Mouse (Mus musculus): ENCODE data around the gene Pkp1. TPM values are rescaled to one million over a fixed set of nuclear protein-coding genes. Genes with fewer than 3 reads are reported as not detected.
A peak's percentile ranks its signal among the peaks of the same experiment; 100 is the strongest.

Gene Pkp1
- polyA plus RNA-seq, 1 experiment from 2014 or later = not detected

DNA sequence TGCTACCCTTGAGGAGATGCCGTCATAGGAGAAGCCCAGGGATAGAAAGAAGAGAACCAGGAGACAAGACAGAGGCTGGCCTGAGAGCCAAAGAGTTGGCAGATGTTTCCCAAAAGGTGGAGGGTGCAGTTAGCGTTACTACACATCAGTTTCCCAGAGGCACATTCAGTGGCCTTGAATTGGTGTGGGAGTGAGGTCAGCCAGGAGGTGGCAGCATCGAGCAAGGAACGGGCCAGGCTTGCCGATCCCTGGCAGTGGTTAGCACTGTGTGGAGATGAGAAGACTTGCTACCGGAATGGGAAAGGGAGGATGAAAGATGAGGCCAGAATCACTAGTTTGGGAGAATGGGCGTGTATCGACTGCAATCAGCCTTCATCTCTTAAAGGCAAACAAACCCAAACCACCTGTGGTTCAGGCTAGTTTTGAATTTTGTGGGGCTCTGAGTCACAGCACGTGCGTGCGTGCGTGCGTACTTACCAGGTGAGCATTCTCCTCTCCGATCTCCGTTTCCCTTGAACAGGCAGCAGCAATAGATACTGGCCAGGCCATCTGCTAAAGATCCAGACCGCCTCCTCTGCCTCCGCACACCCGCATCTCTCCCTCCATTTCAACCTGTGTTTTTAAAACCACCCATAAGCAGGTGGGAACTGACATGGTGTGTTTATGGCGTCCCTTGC lies 53.4 kb downstream of the Pkp1 start:
- no peak overlapping the region for H3K27ac ChIP-seq
- WGBS = 54% methylated on average over 19 of the region's 19 CpGs
- H3K4me3 ChIP-seq = no peak overlapping the region
- H3K36me3 ChIP-seq = no peaks in the 10 kb centered on the region
- no peak overlapping the region for H3K9ac ChIP-seq
- peak; percentile 84 for ATAC-seq (ENCODE audit: low FRiP score)
- no peaks in the 10 kb centered on the region for H3K4me1 ChIP-seq (replicated peaks)
- no peak overlapping the region for H3K4me2 ChIP-seq
- H3K27me3 ChIP-seq = 0 out of 2 replicates have a peak, but pooled peaks cover 6% of the 10 kb centered on the region
- no peaks in the 10 kb centered on the region for H3K9me3 ChIP-seq

GRCm38 (mm10) chr1:135864830-135865229 lies 54.2 kb downstream of the Pkp1 start:
- no peak for ATAC-seq (ENCODE audit: low FRiP score)
- Histone ChIP-seq H3K4me2 (no peak overlapping the region), H3K27ac (no peak overlapping the region), H3K4me1 (replicated peaks) (no peaks in the 10 kb centered on the region), H3K9ac (no peak overlapping the region), H3K9me3 (no peaks in the 10 kb centered on the region), H3K36me3 (no peaks in the 10 kb centered on the region), H3K4me3 (no peak overlapping the region), H3K27me3 (0 out of 2 replicates have a peak, but pooled peaks cover 6% of the 10 kb centered on the region)
- WGBS = 87% methylated on average over 6 of the region's 6 CpGs

- 88% methylated on average over 9 of the region's 9 CpGs for WGBS
- Histone ChIP-seq H3K27ac (no peak overlapping the region), H3K36me3 (no peaks in the 10 kb centered on the region), H3K27me3 (0 out of 2 replicates have a peak, but pooled peaks cover 6% of the 10 kb centered on the region), H3K9me3 (no peaks in the 10 kb centered on the region), H3K4me2 (no peak overlapping the region), H3K4me3 (no peak overlapping the region), H3K9ac (no peak overlapping the region), H3K4me1 (replicated peaks) (no peaks in the 10 kb centered on the region)
- ATAC-seq (ENCODE audit: low FRiP score) = no peak
Observed at GRCm38 (mm10) chr1:135863786-135864335, 55.1 kb downstream of the Pkp1 start.

- Histone ChIP-seq H3K4me1 (replicated peaks) (no peaks in the 10 kb centered on the region), H3K36me3 (no peaks in the 10 kb centered on the region), H3K27ac (no peak overlapping the region), H3K4me2 (no peak overlapping the region), H3K9me3 (no peaks in the 10 kb centered on the region), H3K9ac (no peak overlapping the region), H3K4me3 (no peak overlapping the region), H3K27me3 (0 out of 2 replicates have a peak, but pooled peaks cover 6% of the 10 kb centered on the region)
- ATAC-seq (ENCODE audit: low FRiP score) = no peak
- WGBS = 85% methylated on average over 5 of the region's 5 CpGs
Observed at GRCm38 (mm10) chr1:135862561-135862960, 56.4 kb downstream of the Pkp1 start.

- H3K9me3 ChIP-seq = no peaks in the 10 kb centered on the region
- H3K27ac ChIP-seq = no peak overlapping the region
- WGBS = 80% methylated on average over 9 of the region's 9 CpGs
- no peaks in the 10 kb centered on the region for H3K36me3 ChIP-seq
- no peak overlapping the region for H3K9ac ChIP-seq
- no peak overlapping the region for H3K4me3 ChIP-seq
- H3K4me2 ChIP-seq = no peak overlapping the region
- H3K27me3 ChIP-seq = 0 out of 2 replicates have a peak, but pooled peaks cover 6% of the 10 kb centered on the region
- ATAC-seq (ENCODE audit: low FRiP score) = no peak
- no peaks in the 10 kb centered on the region for H3K4me1 ChIP-seq (replicated peaks)
Observed at GRCm38 (mm10) chr1:135861980-135862552, 56.9 kb downstream of the Pkp1 start.

DNA sequence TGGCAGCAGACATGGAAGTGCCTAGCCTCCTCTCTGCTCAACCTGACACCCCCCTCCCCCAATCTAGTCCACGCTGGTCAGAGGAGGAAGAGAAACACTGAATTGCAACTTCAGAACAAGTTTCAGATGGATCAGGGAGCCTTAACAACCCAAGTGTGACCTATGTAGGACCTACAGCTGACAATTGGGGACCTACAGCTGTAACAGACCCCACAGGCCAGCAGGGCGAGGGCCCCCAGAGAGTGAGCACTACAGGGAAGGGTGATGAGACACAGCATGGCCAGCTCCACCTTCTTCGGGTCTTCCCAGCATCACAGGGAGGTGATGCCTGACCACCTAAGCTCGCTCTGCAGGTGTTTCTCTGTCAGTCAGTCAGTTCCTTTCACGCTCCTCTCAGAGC lies 57.9 kb downstream of the Pkp1 start:
- no peaks in the 10 kb centered on the region for H3K9me3 ChIP-seq
- H3K4me1 ChIP-seq (replicated peaks) = no peaks in the 10 kb centered on the region
- 0 out of 2 replicates have a peak, but pooled peaks cover 4% of the 10 kb centered on the region for H3K27me3 ChIP-seq
- WGBS = 80% methylated on average over 5 of the region's 5 CpGs
- ATAC-seq (ENCODE audit: low FRiP score) = no peak
- no peak overlapping the region for H3K9ac ChIP-seq
- no peak overlapping the region for H3K4me3 ChIP-seq
- no peak overlapping the region for H3K4me2 ChIP-seq
- H3K27ac ChIP-seq = no peak overlapping the region
- no peaks in the 10 kb centered on the region for H3K36me3 ChIP-seq

DNA sequence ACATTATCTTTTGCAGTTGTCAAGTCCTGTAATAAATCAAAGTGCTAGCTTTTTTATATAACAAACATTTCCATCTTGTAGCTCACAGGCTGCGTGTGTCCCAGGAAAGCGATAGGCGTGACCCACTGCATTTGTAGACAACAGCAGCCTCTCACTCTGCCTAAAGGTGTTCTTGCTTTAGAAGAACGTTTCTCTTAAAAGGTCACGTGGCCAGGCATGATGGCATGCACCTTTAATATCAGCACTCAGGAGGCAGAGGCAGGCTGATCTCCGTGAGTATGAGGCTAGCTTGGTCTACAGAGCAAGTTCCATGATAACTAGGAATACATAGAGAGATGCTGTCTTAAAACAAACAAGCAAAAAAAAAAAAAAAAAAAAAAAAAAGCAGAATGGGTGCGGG lies 60.5 kb downstream of the Pkp1 start:
- no peak overlapping the region for H3K4me2 ChIP-seq
- ATAC-seq (ENCODE audit: low FRiP score) = no peak
- H3K9ac ChIP-seq = no peak overlapping the region
- WGBS = 90% methylated on average over 7 of the region's 7 CpGs
- no peaks in the 10 kb centered on the region for H3K9me3 ChIP-seq
- H3K36me3 ChIP-seq = no peaks in the 10 kb centered on the region
- H3K4me1 ChIP-seq (replicated peaks) = no peaks in the 10 kb centered on the region
- H3K27ac ChIP-seq = no peak overlapping the region
- H3K4me3 ChIP-seq = no peak overlapping the region
- no peaks in the 10 kb centered on the region for H3K27me3 ChIP-seq

DNA sequence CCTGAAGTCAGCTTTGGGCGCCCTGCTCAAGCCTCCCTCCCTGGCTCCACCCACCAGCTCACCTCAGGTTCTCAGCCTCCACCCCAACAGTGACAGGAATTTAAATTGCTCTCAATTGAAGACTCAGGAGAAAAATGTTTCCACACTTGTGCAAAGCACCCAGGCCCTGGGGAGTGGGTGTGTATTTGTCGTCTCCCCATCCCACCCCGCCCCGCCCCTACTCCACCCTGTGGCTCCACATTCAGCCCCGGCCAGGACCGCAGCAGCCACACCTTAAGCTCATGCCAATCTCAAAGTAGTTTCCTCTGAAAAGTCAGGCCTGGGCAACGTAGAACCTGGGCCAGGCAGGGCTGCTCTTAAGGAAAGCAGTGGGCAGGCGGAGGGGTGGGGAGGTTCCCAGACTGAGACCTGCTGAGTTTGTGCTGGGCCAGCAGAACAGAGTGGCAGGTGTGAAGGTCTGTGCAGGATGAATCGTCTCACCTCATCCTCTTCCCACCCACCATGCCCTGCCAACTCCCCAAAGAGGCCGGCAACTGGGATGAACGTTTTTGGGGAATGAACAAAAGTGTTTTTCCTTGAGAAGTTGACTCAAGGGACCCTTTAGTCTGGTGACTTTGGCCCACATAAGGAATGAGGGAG lies 61.8 kb downstream of the Pkp1 start:
- H3K4me1 ChIP-seq (replicated peaks) = peaks cover 10% of the 10 kb centered on the region

DNA sequence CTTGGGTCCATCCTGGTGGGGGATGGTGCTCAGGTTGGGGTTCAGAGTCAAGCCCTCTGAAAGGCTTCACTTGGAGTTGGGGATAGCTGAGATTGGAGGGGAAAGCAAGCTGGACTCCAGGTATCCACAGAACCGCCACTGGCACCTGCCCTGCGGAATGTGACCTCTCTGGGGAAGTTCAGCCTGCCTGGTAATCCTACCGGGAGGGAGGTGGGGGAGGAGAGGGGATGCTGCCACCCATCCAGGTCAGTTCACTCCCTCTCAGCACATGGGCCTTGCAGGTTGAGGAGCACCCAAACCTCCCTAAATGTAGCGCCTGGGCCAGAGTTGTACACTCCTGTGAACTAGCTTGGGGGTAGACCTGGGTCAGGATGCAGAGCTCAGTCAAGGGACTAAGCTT lies 62.9 kb downstream of the Pkp1 start:
- 74% methylated on average over 4 of the region's 4 CpGs for WGBS
- Histone ChIP-seq H3K4me2 (no peak overlapping the region), H3K27me3 (no peaks in the 10 kb centered on the region), H3K9me3 (no peaks in the 10 kb centered on the region), H3K9ac (no peak overlapping the region), H3K4me3 (no peak overlapping the region), H3K27ac (no peak overlapping the region), H3K36me3 (no peaks in the 10 kb centered on the region), H3K4me1 (replicated peaks) (peaks cover 20% of the 10 kb centered on the region)
- ATAC-seq (ENCODE audit: low FRiP score) = no peak

More for the DNA sequence above, 61.8 kb downstream of the Pkp1 start:
- H3K9ac ChIP-seq = no peak overlapping the region
- H3K4me3 ChIP-seq = no peak overlapping the region
- 74% methylated on average over 11 of the region's 11 CpGs for WGBS
- no peaks in the 10 kb centered on the region for H3K9me3 ChIP-seq
- no peaks in the 10 kb centered on the region for H3K36me3 ChIP-seq
- no peak overlapping the region for H3K4me2 ChIP-seq
- no peaks in the 10 kb centered on the region for H3K27me3 ChIP-seq
- no peak overlapping the region for H3K27ac ChIP-seq
- ATAC-seq (ENCODE audit: low FRiP score) = no peak

DNA sequence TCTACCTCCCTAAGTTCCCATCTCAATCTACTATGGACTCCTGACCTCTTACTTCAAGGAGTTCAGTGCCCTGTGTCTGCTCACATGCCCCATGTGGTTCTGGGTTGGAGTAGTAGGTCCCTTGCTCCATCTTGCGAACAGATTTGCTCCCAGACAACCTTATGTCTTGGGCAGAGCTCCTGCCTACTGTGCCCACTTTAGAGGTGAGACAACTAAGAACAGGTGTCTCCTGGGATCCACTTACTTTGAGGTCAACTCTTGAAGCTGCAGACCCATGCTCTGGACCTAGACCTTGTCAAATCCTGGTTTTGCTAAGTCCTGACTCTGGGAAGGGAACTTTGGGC lies 63.7 kb downstream of the Pkp1 start:
- H3K27me3 ChIP-seq = no peaks in the 10 kb centered on the region
- no peak overlapping the region for H3K4me2 ChIP-seq
- H3K4me1 ChIP-seq (replicated peaks) = peaks cover 20% of the 10 kb centered on the region
- no peak overlapping the region for H3K27ac ChIP-seq
- ATAC-seq (ENCODE audit: low FRiP score) = no peak
- 100% methylated on average over 1 of the region's 1 CpGs for WGBS
- no peaks in the 10 kb centered on the region for H3K9me3 ChIP-seq
- no peaks in the 10 kb centered on the region for H3K36me3 ChIP-seq
- no peak overlapping the region for H3K9ac ChIP-seq
- no peak overlapping the region for H3K4me3 ChIP-seq

DNA sequence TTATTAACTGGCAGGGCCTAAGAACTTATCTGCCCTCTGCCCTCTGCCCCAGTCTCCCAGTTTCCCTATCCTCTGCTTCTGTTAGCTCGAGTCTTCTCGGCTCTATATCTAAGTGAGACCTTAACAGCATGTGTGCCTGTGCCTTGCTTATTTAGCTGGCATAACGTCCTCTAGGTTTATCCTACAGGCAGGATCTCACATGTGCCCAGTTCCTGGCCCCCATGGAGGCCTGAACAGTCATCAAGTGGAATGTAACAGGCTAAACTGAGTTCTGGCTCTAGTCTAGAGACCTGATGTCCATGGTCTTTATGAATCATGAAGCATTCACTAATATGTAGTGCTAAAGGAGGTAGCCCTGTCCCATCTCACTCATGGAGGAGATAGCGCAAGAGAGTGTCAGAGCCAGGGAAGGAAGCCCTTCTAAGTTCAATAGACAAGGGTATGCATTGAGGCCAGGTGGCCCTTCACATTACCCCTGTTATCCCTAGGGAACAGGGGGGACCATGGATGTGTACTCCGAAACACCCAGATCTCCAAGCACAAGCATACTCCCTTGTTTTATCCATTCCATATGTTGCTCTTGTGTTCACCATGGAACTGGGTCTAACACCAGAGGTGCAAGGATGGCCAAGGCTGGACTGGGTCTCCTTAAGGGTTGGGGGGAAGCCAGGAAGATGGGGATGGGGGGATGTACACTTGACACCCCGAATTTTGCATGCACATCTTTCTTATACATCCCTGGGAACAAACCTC lies 64.2 kb downstream of the Pkp1 start:
- Histone ChIP-seq H3K9ac (no peak overlapping the region), H3K9me3 (no peaks in the 10 kb centered on the region), H3K36me3 (no peaks in the 10 kb centered on the region), H3K4me2 (no peak overlapping the region), H3K4me3 (no peak overlapping the region), H3K27me3 (no peaks in the 10 kb centered on the region), H3K27ac (no peak overlapping the region), H3K4me1 (replicated peaks) (peaks cover 20% of the 10 kb centered on the region)
- no peak for ATAC-seq (ENCODE audit: low FRiP score)
- WGBS = 87% methylated on average over 6 of the region's 6 CpGs

- WGBS = 90% methylated on average over 4 of the region's 4 CpGs
Observed at GRCm38 (mm10) chr1:135853200-135853599, 65.8 kb downstream of the Pkp1 start.

More at GRCm38 (mm10) chr1:135853200-135853599, 65.8 kb downstream of the Pkp1 start:
- no peak for ATAC-seq (ENCODE audit: low FRiP score)
- Histone ChIP-seq H3K4me3 (no peak overlapping the region), H3K4me2 (no peak overlapping the region), H3K4me1 (replicated peaks) (peaks cover 20% of the 10 kb centered on the region), H3K27ac (no peak overlapping the region), H3K9me3 (no peaks in the 10 kb centered on the region), H3K36me3 (no peaks in the 10 kb centered on the region), H3K27me3 (0 out of 2 replicates have a peak, but pooled peaks cover 4% of the 10 kb centered on the region), H3K9ac (no peak overlapping the region)
